ENCODE assay signal across 29 mouse cellular contexts in the genomic region with DNA sequence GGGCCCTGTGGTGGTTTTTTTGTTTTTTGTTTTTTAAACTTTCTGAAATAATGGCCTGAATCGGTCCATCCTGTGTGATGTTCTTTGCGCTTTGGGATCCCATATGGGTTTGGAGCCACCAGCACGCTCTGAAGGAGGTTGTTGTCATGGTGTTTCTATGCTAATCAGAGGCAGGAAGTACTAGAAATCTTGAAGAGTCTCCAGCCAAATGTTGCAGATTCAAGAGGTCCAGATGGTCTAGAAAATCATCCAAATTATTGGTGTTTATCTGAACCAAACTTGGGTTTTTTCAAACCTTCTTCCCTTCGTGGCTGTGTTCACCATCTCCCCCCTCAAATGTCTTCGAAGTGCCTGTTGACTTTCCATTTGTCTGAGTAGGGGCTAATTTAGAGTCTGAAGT.
DNase-seq lines count a peak whose midpoint lies in the region; ATAC-seq and TF ChIP-seq lines count a peak whose summit lies in the region.
"Had no signal": no experiment of that assay in that cellular context is flagged by ENCODE, and none has a peak within 500 bp of the region (broad histone marks: within the 10 kb centered on the region; RNA-seq: fewer than 3 reads in every experiment).

No protein-coding gene starts in this region.

- TF ChIP-seq CTCF in heart, adult 2 months (IDR thresholded peaks at IDR 0.05): no peak

- H3K4me3 ChIP-seq in forebrain, embryonic 15.5 days: no peak overlapping the region
- no peak overlapping the region for H3K4me3 ChIP-seq in forebrain, embryonic 13.5 days
- no peak overlapping the region for H3K4me3 ChIP-seq in heart, adult 2 months
- no peak overlapping the region for H3K4me3 ChIP-seq in hindbrain, embryonic 14.5 days (replicated peaks; ENCODE audit: low read length)
- H3K4me3 ChIP-seq: gastrocnemius, adult 2 months; hindbrain, embryonic 13.5 days; liver, embryonic 12.5 days; megakaryocyte, embryonic 14.5 days; midbrain, embryonic 12.5 days; myocyte; neural tube, embryonic 12.5 days had no signal

- no peak for TF ChIP-seq EP300 in heart, adult 2 months (IDR thresholded peaks at IDR 0.05; ENCODE audit: insufficient read depth, low read depth, low read length)

- no peaks in the 10 kb centered on the region for H3K9me3 ChIP-seq in forebrain, embryonic 15.5 days
- no peaks in the 10 kb centered on the region for H3K9me3 ChIP-seq in forebrain, embryonic 13.5 days (replicated peaks)
- no peaks in the 10 kb centered on the region for H3K9me3 ChIP-seq in hindbrain, embryonic 14.5 days (ENCODE audit: control insufficient read depth, low read length)
- H3K9me3 ChIP-seq: G1E; hindbrain, embryonic 13.5 days; liver, embryonic 12.5 days; midbrain, embryonic 12.5 days; neural tube, embryonic 12.5 days had no signal

- no peak for ATAC-seq in forebrain, embryonic 15.5 days (replicated peaks)
- no peak for ATAC-seq in forebrain, embryonic 13.5 days
- no peak for ATAC-seq in hindbrain, embryonic 14.5 days (ENCODE audit: low FRiP score)
- ATAC-seq: intestine, postnatal 0 days; liver, embryonic 12.5 days; liver, postnatal 0 days had no signal

- no peak for TF ChIP-seq POLR2A in heart, adult 2 months (IDR thresholded peaks at IDR 0.05; ENCODE audit: insufficient read depth, low read depth, low read length)

- no peaks in the 10 kb centered on the region for H3K36me3 ChIP-seq in forebrain, embryonic 15.5 days
- peaks cover 9% of the 10 kb centered on the region; the same call in 1 of the 2 replicates for H3K36me3 ChIP-seq in forebrain, embryonic 13.5 days (ENCODE audit: poor library complexity, severe bottlenecking)
- no peaks in the 10 kb centered on the region for H3K36me3 ChIP-seq in heart, adult 2 months (ENCODE audit: control insufficient read depth, insufficient read depth, low read length)
- peaks cover 39% of the 10 kb centered on the region for H3K36me3 ChIP-seq in hindbrain, embryonic 14.5 days (replicated peaks; ENCODE audit: control insufficient read depth, insufficient read depth)

- H3K79me2 ChIP-seq in heart, adult 2 months (replicated peaks; ENCODE audit: control insufficient read depth, insufficient read depth, low read length): no peaks in the 10 kb centered on the region

- 0 out of 2 replicates have a peak overlapping the region, but pooled peaks have one; percentile 7 for H3K27ac ChIP-seq in forebrain, embryonic 15.5 days (replicated peaks)
- H3K27ac ChIP-seq in forebrain, embryonic 13.5 days: no peak overlapping the region
- no peak overlapping the region for H3K27ac ChIP-seq in heart, adult 2 months
- H3K27ac ChIP-seq in hindbrain, embryonic 14.5 days: no peak overlapping the region
- H3K27ac ChIP-seq: gastrocnemius, adult 2 months; hindbrain, embryonic 13.5 days; liver, embryonic 12.5 days; midbrain, embryonic 12.5 days; neural tube, embryonic 12.5 days had no signal

- DNase-seq in heart, adult 9 months (ENCODE audit: low spot score in 2 of 2): peak; percentile 4 to 13
- DNase-seq in heart, adult 2 months: no peak
- peak; percentile 49 to 50 for DNase-seq in layer of hippocampus, adult 8-10 months (ENCODE audit: low spot score in 2 of 2)
- DNase-seq in urinary bladder, postnatal 4 days (ENCODE audit: low spot score in 2 of 2): no peak
- DNase-seq in hindbrain, embryonic 14.5 days (ENCODE audit: low spot score): no peak
- DNase-seq: adrenal gland, adult 8-10 months; cerebellum, adult 11 months; cerebellum, adult 9-10 months; cerebellum, postnatal 36 days; gastrocnemius, adult 2 months; gastrocnemius, postnatal 36 days; heart, postnatal 4 days; kidney, postnatal 14 days; left cerebral cortex, postnatal 4 days; liver, postnatal 0 days; lung, postnatal 4 days; right cerebral cortex, adult 18-20 months; spleen, adult 18-20 months had no signal

- H3K27me3 ChIP-seq in forebrain, embryonic 15.5 days: no peaks in the 10 kb centered on the region
- no peaks in the 10 kb centered on the region for H3K27me3 ChIP-seq in forebrain, embryonic 13.5 days
- no peaks in the 10 kb centered on the region for H3K27me3 ChIP-seq in heart, adult 2 months (ENCODE audit: control insufficient read depth, insufficient read depth, low read length)
- no peaks in the 10 kb centered on the region for H3K27me3 ChIP-seq in hindbrain, embryonic 14.5 days (ENCODE audit: control insufficient read depth, insufficient read depth, low read length)
- H3K27me3 ChIP-seq: hindbrain, embryonic 13.5 days; liver, embryonic 12.5 days; megakaryocyte, embryonic 14.5 days; midbrain, embryonic 12.5 days; neural tube, embryonic 12.5 days had no signal

- H3K9ac ChIP-seq in forebrain, embryonic 15.5 days (replicated peaks): no peak overlapping the region
- no peak overlapping the region for H3K9ac ChIP-seq in forebrain, embryonic 13.5 days
- H3K9ac ChIP-seq in heart, adult 2 months (ENCODE audit: low read depth, low read length): no peak overlapping the region
- H3K9ac ChIP-seq in hindbrain, embryonic 14.5 days: no peak overlapping the region
- H3K9ac ChIP-seq: hindbrain, embryonic 13.5 days; liver, embryonic 12.5 days; liver, postnatal 0 days; midbrain, embryonic 12.5 days; neural tube, embryonic 12.5 days had no signal

- H3K4me1 ChIP-seq in forebrain, embryonic 15.5 days: peaks cover 6% of the 10 kb centered on the region
- peaks cover 10% of the 10 kb centered on the region for H3K4me1 ChIP-seq in forebrain, embryonic 13.5 days
- no peaks in the 10 kb centered on the region for H3K4me1 ChIP-seq in heart, adult 2 months (ENCODE audit: control insufficient read depth, insufficient read depth, low read length)
- no peaks in the 10 kb centered on the region for H3K4me1 ChIP-seq in hindbrain, embryonic 14.5 days (replicated peaks; ENCODE audit: control insufficient read depth, insufficient read depth, low read length)
- H3K4me1 ChIP-seq: hindbrain, embryonic 13.5 days; liver, embryonic 12.5 days; megakaryocyte, embryonic 14.5 days; neural tube, embryonic 12.5 days had no signal

- 73% methylated on average over 5 of the region's 5 CpGs for WGBS in forebrain, embryonic 15.5 days
- 93% methylated on average over 5 of the region's 5 CpGs for WGBS in forebrain, embryonic 13.5 days
- WGBS in heart, adult 2 months: 73% methylated on average over 5 of the region's 5 CpGs
- WGBS in hindbrain, embryonic 14.5 days: 97% methylated on average over 5 of the region's 5 CpGs

- no peak overlapping the region for H3K4me2 ChIP-seq in forebrain, embryonic 15.5 days (replicated peaks)
- no peak overlapping the region for H3K4me2 ChIP-seq in forebrain, embryonic 13.5 days
- H3K4me2 ChIP-seq in hindbrain, embryonic 14.5 days (replicated peaks): no peak overlapping the region
- H3K4me2 ChIP-seq: heart, embryonic 11.5 days; hindbrain, embryonic 13.5 days; liver, embryonic 12.5 days; midbrain, embryonic 12.5 days; neural tube, embryonic 12.5 days had no signal

- intact Hi-C loops in heart, adult 2 months (cut with DNase I): no loop called here

Comparison
In these comparisons a context has a peak if more than half of its experiments do, and no peak if none do; other contexts are left out.
1. DNase-seq: peak in heart, adult 9 months (2 of 2) and layer of hippocampus, adult 8-10 months (2 of 2); none in heart, adult 2 months (0 of 2), urinary bladder, postnatal 4 days (0 of 2) and hindbrain, embryonic 14.5 days (single experiment).